Mouse (Mus musculus) layer of hippocampus, adult 8-10 months (tissue): ENCODE data around the gene Gm16381. TPM values are rescaled to one million over a fixed set of nuclear protein-coding genes. Genes with fewer than 3 reads are reported as not detected.
"Not testable (repeated sequence)": the region's sequence is repeated elsewhere in the genome, so short reads cannot be mapped to it uniquely, and the experiment has no call there.

Source experiments
- DNase-seq, 2 experiments: peaks; one replicate each; pipeline ENCODE4 v3.0.0; 2022; ENCODE audit warnings: low spot score in 2 of 2
- total RNA-seq, 4 experiments: library from RNA; stranded (reverse); gene quantifications; 2 replicates each; pipeline ENCODE4 v1.2.4; 2022

The Gm16381 gene
- total RNA-seq = not detected

DNA sequence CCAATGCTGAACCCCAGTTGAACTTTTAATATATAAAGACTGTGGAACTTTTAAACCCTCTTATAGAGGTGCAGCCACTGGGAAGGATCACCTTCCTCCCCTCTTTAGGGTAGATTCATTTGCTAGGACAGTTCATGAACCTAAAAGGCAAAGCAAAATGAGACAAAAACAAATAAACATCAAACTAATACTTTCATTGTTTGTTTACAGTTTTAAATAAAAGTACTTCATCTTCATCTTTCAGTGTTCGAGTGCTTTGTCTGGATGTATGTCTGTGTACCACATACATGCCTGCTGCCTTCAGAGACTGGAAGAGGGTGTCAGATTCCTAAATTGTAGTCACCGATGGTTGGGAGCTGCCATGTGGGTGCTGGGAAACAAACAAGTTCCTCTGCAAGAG, at the start of gene Gm16381:
Gene Gm16381 (minus strand): TSS at position 101 of the 400 bp plus-strand sequence.
- not testable (repeated sequence) for DNase-seq

DNA sequence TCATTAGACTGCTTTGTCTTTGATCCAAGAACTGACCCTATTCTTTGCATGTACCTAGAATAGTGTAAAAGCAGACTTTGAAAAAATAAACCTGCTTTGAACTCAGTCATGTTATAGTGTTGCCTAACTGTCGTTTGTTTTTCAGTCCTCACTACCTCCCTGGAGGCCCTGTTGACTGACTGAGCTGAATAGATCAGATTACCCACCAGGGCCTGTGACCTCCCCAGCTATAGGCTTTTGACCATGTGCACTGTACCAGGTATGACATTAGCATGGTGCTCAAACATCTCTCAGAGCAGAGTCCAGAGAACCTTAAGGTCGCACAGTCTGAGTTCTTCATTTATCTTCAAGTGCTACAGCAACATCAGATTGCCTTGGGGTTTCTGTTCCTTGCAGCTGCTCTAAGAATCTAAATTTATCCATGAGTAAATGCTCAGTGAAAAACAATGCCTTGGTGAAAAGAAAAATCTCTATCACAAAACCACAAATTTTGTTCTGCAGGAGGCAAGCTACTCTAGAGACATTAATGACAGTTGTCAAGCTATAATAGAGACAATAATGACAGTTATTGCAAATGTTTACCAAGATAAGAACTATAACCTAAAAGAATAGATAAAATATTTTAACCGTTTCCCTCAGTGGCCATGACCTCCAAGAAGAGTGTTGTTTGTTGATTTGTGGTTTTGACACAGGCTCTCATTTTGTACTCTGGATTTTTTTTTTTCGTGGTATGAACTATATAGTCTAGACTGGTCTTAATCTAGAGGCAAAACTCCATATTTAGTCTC, 8.7 kb upstream of the Gm16381 start:
- DNase-seq = not testable (repeated sequence)

DNA sequence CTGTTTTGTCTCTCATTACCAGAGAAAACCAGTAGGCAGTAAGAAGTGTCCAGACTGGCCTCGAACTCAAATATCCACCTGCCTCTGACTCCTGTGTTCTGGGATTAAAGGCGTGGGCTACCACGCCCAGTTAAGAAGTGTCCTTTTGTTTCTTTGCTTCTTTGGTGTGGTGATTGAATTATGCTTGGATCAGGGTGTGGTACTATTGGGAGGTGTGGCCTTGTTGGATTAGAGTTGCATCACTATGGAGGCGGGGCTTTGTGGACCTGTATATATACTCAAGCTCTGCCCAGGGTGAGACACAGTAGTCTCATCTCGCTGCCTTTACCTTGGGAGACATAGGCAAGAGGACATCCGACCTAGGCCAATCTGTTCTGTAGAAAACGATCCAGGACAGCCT, 25.9 kb downstream of the Gm16381 start, which contains the start of gene Gm4027:
Gene Gm4027 (plus strand): TSS at position 301 of the 400 bp plus-strand sequence.
- not testable (repeated sequence) for DNase-seq

DNA sequence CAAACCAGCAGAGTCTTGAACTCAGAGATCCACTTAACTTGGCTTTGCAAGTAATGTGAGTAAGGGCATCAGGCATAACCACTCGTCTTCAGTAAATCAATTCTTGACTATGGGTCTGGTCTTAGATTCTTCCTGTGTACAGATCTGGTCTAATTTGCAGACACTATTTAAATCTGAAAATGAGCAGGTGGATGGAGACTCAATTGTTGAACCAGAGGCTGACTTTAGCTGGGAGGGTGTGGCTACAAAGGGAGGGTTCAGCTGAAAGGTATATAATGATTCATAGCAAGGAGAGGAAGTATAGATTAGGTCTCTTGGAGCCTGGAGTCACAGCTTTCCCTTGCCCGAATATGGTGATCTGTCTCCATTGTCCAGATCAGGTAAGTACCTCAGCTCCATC, 42.0 kb downstream of the Gm16381 start, which contains the start of gene Oog1:
Gene Oog1 (plus strand): TSS at position 301 of the 400 bp plus-strand sequence.
- not testable (repeated sequence) for DNase-seq

DNA sequence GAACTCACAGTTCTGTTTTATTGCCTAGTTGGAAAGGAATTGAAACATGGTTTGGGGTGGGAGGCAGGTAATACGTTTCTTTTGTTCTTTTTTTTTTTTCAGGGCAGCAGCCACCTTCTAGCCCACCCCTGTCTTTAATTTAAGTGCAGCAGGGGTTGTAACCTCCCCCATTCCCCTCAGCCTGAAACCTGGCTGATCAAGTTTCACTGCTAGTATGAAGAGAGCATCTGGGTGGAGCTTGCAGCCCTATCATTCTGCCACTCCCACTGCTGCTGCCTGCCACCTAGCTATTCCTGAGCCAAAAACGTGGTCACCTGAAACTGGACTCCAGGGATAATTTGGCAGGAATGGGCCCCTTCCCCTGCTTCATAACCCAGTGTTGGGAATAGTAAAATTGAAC, 43.0 kb downstream of the Gm16381 start:
- DNase-seq = not testable (repeated sequence)

Other genes with a start within 250 kb of the Gm16381 start
- gene Slirp, start 200.7 kb downstream of the Gm16381 start, total RNA-seq = 100 to 1,000 TPM; 102 to 127 (median 112) TPM
- 10 to 100 TPM; 21.4 to 29.0 (median 24.3) TPM for gene Alkbh1, start 200.6 kb downstream of the Gm16381 start, total RNA-seq
- gene Snw1, start 172.3 kb downstream of the Gm16381 start, total RNA-seq = 10 to 100 TPM; 59.6 to 69.6 (median 65.4) TPM
- gene Gm5788, start 149.9 kb downstream of the Gm16381 start, total RNA-seq = not detected
- not detected for gene Gm8300, start 130.3 kb downstream of the Gm16381 start, total RNA-seq
- gene Oog1, start 41.9 kb downstream of the Gm16381 start, total RNA-seq = not detected
- gene Gm4027, start 25.8 kb downstream of the Gm16381 start, total RNA-seq = not detected
- gene Gm21319, start 131.1 kb upstream of the Gm16381 start, total RNA-seq = not detected
- not detected for gene Gm21936, start 150.9 kb upstream of the Gm16381 start, total RNA-seq
- not detected for gene BB287469, start 172.0 kb upstream of the Gm16381 start, total RNA-seq
- gene Gm2001, start 197.7 kb upstream of the Gm16381 start, total RNA-seq = not detected
- not detected for gene Gm2016, start 229.5 kb upstream of the Gm16381 start, total RNA-seq